Mouse (Mus musculus): Measurements from ENCODE around the gene Polr2g. TPM values are rescaled to one million over a fixed set of nuclear protein-coding genes. Genes with fewer than 3 reads are reported as not detected.

The Polr2g gene
- polyA plus RNA-seq, 1 experiment = 77.1 TPM

DNA sequence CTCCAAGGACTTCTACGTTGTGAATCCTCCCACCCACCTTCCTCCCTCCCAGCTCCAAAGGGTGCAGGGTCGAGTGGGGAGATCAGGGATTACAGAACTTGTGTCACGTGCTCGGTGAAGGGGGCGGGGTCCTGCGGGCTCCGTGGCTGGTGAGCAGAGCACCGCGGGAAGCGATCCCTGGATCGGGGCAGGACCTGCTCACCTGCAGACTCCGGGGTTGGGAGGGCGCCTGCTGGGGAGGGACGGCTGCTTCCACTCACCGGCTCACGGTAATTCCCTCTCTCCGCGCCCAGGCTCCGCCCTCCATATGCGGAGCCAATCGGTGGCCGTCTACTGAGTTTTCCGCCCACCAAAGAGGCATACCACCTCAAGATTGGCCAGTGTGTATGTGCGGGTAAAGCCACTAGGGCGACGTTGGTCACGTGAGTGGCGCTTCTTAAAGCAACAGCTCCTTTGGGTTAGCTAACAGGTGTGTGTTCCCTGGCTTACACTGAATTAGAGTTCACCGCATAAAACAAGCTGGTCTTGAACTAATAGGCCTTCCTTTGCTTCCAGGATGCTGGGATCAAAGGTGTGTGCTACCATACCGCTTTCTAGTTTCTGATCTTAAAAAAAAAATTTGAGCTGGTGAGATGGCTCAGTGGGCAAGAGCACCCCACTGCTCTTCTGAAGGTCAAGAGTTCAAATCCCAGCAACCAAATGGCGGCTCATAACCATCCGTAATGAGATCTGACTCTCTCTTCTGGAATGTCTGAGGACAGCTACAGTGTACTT lies 12.2 kb downstream of the Polr2g start, which contains the start of gene Taf6l:
Taf6l (minus strand) TSS at position 410 of the 774 bp plus-strand sequence.
- Histone ChIP-seq H3K36me3 (ENCODE audit: control insufficient read depth, insufficient read depth, low read length) (peaks cover 3% of the 10 kb centered on the region; the same call in 1 of the 2 replicates), H3K4me1 (replicated peaks; ENCODE audit: control insufficient read depth, insufficient read depth, low read length) (0 out of 2 replicates have a peak, but pooled peaks cover 2% of the 10 kb centered on the region), H3K27ac (ENCODE audit: control insufficient read depth, insufficient read depth, low read length) (no peak within 1 kb of the TSS), H3K27me3 (ENCODE audit: control insufficient read depth, insufficient read depth, low read length) (no peaks in the 10 kb centered on the region), H3K4me3 (ENCODE audit: control insufficient read depth, insufficient read depth, low read length) (peak within 1 kb of the TSS; percentile 73)
- peak; percentile 59; the same call in 1 of the 2 replicates for TF ChIP-seq CTCF (IDR thresholded peaks at IDR 0.05; ENCODE audit: borderline replicate concordance, control insufficient read depth, extremely low read depth, insufficient read depth, low read length, poor library complexity)
- TF ChIP-seq POLR2A (IDR thresholded peaks at IDR 0.05; ENCODE audit: control insufficient read depth, extremely low read depth, insufficient read depth, low read length, poor library complexity) = 0 out of 2 replicates have a peak, but pooled peaks have one; percentile 17
- WGBS = 3% methylated on average over 32 of the region's 32 CpGs
- DNase-seq = peak; percentile 92

DNA sequence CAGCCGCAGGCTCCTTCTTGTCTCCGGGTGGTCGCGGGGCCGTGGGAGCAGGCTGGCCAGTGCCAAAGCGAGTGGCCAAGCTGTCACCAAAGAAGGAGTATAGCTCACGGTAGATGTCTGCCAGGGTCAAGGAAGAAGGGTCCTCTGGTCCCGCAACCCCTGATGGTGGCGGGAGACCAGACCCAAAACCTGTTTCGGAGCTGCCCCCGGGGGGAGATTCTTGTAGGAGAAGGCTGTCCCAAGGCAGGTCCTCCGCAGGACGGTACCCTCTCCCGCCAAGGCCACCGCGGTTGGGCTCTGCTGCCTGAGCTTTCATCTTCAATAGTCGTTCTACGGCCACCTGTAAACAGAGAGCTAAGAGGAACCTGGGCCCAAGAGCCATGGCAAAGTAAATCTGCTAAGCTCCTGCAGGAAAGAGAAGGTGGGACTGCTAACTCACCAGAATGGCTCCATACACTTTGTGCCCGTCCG lies 23.4 kb downstream of the Polr2g start:
- peak; percentile 39 for DNase-seq
- Histone ChIP-seq H3K4me3 (ENCODE audit: control insufficient read depth, insufficient read depth, low read length) (peak overlapping the region; percentile 55), H3K27ac (ENCODE audit: control insufficient read depth, insufficient read depth, low read length) (peak overlapping the region; percentile 65), H3K4me1 (replicated peaks; ENCODE audit: control insufficient read depth, insufficient read depth, low read length) (peaks cover 23% of the 10 kb centered on the region), H3K36me3 (ENCODE audit: control insufficient read depth, insufficient read depth, low read length) (peaks cover 9% of the 10 kb centered on the region; the same call in 1 of the 2 replicates), H3K27me3 (ENCODE audit: control insufficient read depth, insufficient read depth, low read length) (no peaks in the 10 kb centered on the region)
- TF ChIP-seq POLR2A (IDR thresholded peaks at IDR 0.05; ENCODE audit: control insufficient read depth, extremely low read depth, insufficient read depth, low read length, poor library complexity) = no peak
- TF ChIP-seq CTCF (IDR thresholded peaks at IDR 0.05; ENCODE audit: borderline replicate concordance, control insufficient read depth, extremely low read depth, insufficient read depth, low read length, poor library complexity) = no peak
- 2% methylated on average over 20 of the region's 20 CpGs for WGBS

DNA sequence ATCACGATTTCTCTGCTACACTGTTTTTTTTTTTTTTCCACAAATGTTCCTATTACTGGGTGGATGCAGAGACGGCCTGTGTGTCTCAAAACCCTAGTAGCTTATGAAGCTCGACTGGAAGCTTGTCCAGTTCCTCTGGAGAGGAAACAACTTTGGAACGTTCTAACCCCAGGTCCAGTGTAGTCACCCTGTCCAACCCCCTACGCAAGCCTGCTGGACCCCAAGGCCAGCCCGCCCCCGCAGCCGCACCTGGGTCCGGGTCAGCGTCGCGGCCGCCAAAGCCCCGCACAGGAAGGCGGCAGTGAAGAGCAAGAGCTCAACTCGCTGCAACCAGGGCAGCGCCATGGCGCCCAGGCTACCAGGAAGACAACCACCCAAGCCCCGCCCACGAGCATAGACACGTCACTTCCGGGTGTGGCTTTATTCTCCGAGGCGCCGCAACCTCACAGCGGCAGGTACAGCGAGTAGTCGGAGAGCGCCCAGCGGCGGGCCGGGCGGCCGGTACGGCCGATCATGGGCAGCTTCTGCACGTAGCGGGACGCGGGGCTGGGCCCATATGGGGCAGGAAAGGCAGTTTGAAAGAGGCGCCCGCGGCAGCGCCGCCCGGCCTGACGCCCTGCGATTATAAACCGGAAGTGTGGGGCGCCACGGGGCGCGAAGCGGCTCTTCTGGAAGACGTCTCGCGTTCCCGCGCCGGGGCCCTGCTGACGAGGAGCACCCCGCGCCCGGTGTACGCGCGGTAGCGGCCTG lies 24.1 kb downstream of the Polr2g start, which contains the start of gene Tmem179b:
Tmem179b (minus strand) TSS at position 382 of the 750 bp plus-strand sequence.
- H3K27me3 ChIP-seq (ENCODE audit: control insufficient read depth, insufficient read depth, low read length) = no peaks in the 10 kb centered on the region
- WGBS = under 1% methylated on average over 68 of the region's 68 CpGs
- peaks cover 16% of the 10 kb centered on the region for H3K36me3 ChIP-seq (ENCODE audit: control insufficient read depth, insufficient read depth, low read length)
- TF ChIP-seq POLR2A (IDR thresholded peaks at IDR 0.05; ENCODE audit: control insufficient read depth, extremely low read depth, insufficient read depth, low read length, poor library complexity) = peak; percentile 98
- peak; percentile 62; the same call in 1 of the 2 replicates for TF ChIP-seq CTCF (IDR thresholded peaks at IDR 0.05; ENCODE audit: borderline replicate concordance, control insufficient read depth, extremely low read depth, insufficient read depth, low read length, poor library complexity)
- H3K4me1 ChIP-seq (replicated peaks; ENCODE audit: control insufficient read depth, insufficient read depth, low read length) = peaks cover 23% of the 10 kb centered on the region
- H3K4me3 ChIP-seq (ENCODE audit: control insufficient read depth, insufficient read depth, low read length) = peak within 1 kb of the TSS; percentile 55
- DNase-seq = peak; percentile 97
- H3K27ac ChIP-seq (ENCODE audit: control insufficient read depth, insufficient read depth, low read length) = peak within 1 kb of the TSS; percentile 65

DNA sequence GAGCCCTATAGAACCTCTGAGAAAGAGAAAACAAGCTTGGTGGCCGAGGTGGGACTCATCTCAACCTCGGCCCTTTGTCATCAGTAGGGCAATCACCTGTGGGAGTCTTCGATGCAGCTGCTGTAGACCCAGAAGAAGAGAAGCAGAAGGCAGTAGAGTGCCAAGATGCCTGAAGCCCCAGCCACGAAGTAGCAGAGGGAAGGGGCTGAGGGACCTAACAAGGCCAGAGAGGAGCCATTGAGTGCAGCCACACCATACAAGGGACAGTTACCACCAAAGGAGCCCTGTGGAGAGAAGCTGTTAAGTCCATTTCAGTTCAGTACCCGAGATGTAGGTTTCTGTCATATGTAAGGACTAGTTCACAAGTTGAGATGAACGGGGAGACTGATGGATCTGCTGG lies 25.0 kb downstream of the Polr2g start:
- Histone ChIP-seq H3K4me1 (replicated peaks; ENCODE audit: control insufficient read depth, insufficient read depth, low read length) (peaks cover 23% of the 10 kb centered on the region), H3K4me3 (ENCODE audit: control insufficient read depth, insufficient read depth, low read length) (peak overlapping the region; percentile 24), H3K27me3 (ENCODE audit: control insufficient read depth, insufficient read depth, low read length) (no peaks in the 10 kb centered on the region), H3K27ac (ENCODE audit: control insufficient read depth, insufficient read depth, low read length) (no peak overlapping the region), H3K36me3 (ENCODE audit: control insufficient read depth, insufficient read depth, low read length) (peaks cover 25% of the 10 kb centered on the region)
- 47% methylated on average over 6 of the region's 6 CpGs for WGBS
- TF ChIP-seq CTCF (IDR thresholded peaks at IDR 0.05; ENCODE audit: borderline replicate concordance, control insufficient read depth, extremely low read depth, insufficient read depth, low read length, poor library complexity) (no peak), POLR2A (IDR thresholded peaks at IDR 0.05; ENCODE audit: control insufficient read depth, extremely low read depth, insufficient read depth, low read length, poor library complexity) (no peak)
- no peak for DNase-seq

DNA sequence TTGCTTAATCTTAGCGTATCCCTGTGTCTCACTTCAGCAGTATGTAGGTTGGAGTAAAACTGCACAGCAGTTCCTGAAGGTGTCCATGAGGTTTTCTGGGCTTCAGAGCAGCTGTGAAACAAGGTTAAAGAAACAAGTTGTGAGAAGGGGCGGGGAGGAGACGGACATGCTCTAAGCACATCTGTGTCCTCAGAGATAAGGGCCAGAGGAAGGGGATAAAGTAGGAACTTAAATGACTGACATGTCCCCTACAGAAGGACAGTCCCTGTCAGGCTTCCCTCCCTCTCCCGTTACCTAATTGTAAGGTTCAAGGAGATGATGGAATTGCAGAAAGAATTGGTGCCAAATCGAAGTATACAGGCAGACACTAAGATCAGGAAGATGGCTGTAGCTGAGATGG lies 25.4 kb downstream of the Polr2g start:
- no peak for DNase-seq
- Histone ChIP-seq H3K4me3 (ENCODE audit: control insufficient read depth, insufficient read depth, low read length) (no peak overlapping the region), H3K27ac (ENCODE audit: control insufficient read depth, insufficient read depth, low read length) (no peak overlapping the region), H3K27me3 (ENCODE audit: control insufficient read depth, insufficient read depth, low read length) (no peaks in the 10 kb centered on the region), H3K36me3 (ENCODE audit: control insufficient read depth, insufficient read depth, low read length) (peaks cover 29% of the 10 kb centered on the region), H3K4me1 (replicated peaks; ENCODE audit: control insufficient read depth, insufficient read depth, low read length) (peaks cover 23% of the 10 kb centered on the region)
- TF ChIP-seq POLR2A (IDR thresholded peaks at IDR 0.05; ENCODE audit: control insufficient read depth, extremely low read depth, insufficient read depth, low read length, poor library complexity) (no peak), CTCF (IDR thresholded peaks at IDR 0.05; ENCODE audit: borderline replicate concordance, control insufficient read depth, extremely low read depth, insufficient read depth, low read length, poor library complexity) (no peak)
- WGBS = 69% methylated on average over 5 of the region's 5 CpGs

Measured in thymus, adult 2 months (tissue).